Comparison of ENCODE assay signal across 23 mouse cellular contexts in genomic region chr12:91666607-91667006, GRCm38 (mm10).
"Had no signal": no experiment of that assay in that cellular context is flagged by ENCODE, and none has a peak within 500 bp of the region (broad histone marks: within the 10 kb centered on the region; RNA-seq: fewer than 3 reads in every experiment).

No protein-coding gene starts in this region.

- H3K27ac ChIP-seq: heart, adult 2 months; heart, embryonic 13.5 days; heart, embryonic 15.5 days; hindbrain, embryonic 13.5 days; hindbrain, embryonic 15.5 days; hindbrain, postnatal 0 days; kidney, embryonic 15.5 days; kidney, postnatal 0 days; limb, embryonic 13.5 days; limb, embryonic 15.5 days had no signal

- H3K4me3 ChIP-seq: heart, adult 2 months; heart, embryonic 13.5 days; heart, embryonic 15.5 days; hindbrain, embryonic 13.5 days; hindbrain, embryonic 15.5 days; kidney, embryonic 15.5 days; limb, embryonic 13.5 days; limb, embryonic 15.5 days had no signal

- DNase-seq: gastrocnemius, postnatal 25 days; heart, adult 11 months; heart, adult 2 months; heart, postnatal 14 days; heart, postnatal 36 days; kidney, adult 11 months; kidney, adult 2 months; kidney, adult 9 months; kidney, postnatal 14 days; kidney, postnatal 36 days; layer of hippocampus, adult 9-11 months; layer of hippocampus, postnatal 36 days; left cerebral cortex, postnatal 4 days had no signal

- H3K36me3 ChIP-seq: heart, embryonic 13.5 days; heart, embryonic 15.5 days; hindbrain, embryonic 13.5 days; hindbrain, embryonic 15.5 days; kidney, embryonic 15.5 days; limb, embryonic 13.5 days; limb, embryonic 15.5 days had no signal

- ATAC-seq: hindbrain, postnatal 0 days; intestine, embryonic 16.5 days had no signal

- H3K4me1 ChIP-seq: limb, embryonic 13.5 days had no signal

- H3K27me3 ChIP-seq: heart, embryonic 13.5 days; hindbrain, embryonic 13.5 days; hindbrain, embryonic 15.5 days; kidney, embryonic 15.5 days; limb, embryonic 13.5 days; limb, embryonic 15.5 days had no signal
